Mouse (Mus musculus) limb, embryonic 13.5 days (tissue): ENCODE data around the gene Neb. TPM values are rescaled to one million over a fixed set of nuclear protein-coding genes. Genes with fewer than 3 reads are reported as not detected.

Experiments used
- ATAC-seq: fragments of 200-750 bp; cut with Nextera tagmentation; 2 replicates; pipeline ENCODE4 v1.8.0; 2017; ENCODE audit warnings: low read depth, moderate number of reproducible peaks, moderate TSS enrichment; ENCODE audit not compliant: low FRiP score
- H3K27ac ChIP-seq: fragments of 300-500 bp; sonication (generic); 2 replicates; pipeline ENCODE4 v1.5.1; 2015; ENCODE audit warnings: inconsistent platforms, mild to moderate bottlenecking, moderate library complexity
- H3K27me3 ChIP-seq: fragments of 300-500 bp; sonication (generic); 2 replicates; pipeline ENCODE4 v1.6.1; 2015; ENCODE audit warnings: mild to moderate bottlenecking, inconsistent platforms
- H3K36me3 ChIP-seq: fragments of 300-500 bp; sonication (generic); 2 replicates; pipeline ENCODE4 v1.6.1; 2015; ENCODE audit warnings: inconsistent platforms, mild to moderate bottlenecking, moderate library complexity
- H3K4me1 ChIP-seq: fragments of 300-500 bp; sonication (generic); 2 replicates; pipeline ENCODE4 v1.6.1; 2015; ENCODE audit warnings: inconsistent platforms
- H3K4me2 ChIP-seq: fragments of 300-500 bp; sonication (generic); replicated peaks from 2 replicates; pipeline ENCODE4 v1.6.1; 2015; ENCODE audit warnings: inconsistent platforms, mild to moderate bottlenecking, moderate library complexity
- H3K4me3 ChIP-seq: fragments of 300-500 bp; sonication (generic); 2 replicates; pipeline ENCODE4 v1.5.1; 2015; ENCODE audit warnings: moderate library complexity, mild to moderate bottlenecking, inconsistent platforms
- H3K9ac ChIP-seq: fragments of 300-500 bp; sonication (generic); 2 replicates; pipeline ENCODE4 v1.6.1; 2015; ENCODE audit warnings: mild to moderate bottlenecking, inconsistent platforms
- H3K9me3 ChIP-seq: fragments of 300-500 bp; sonication (generic); 2 replicates; pipeline ENCODE4 v1.6.1; 2016; ENCODE audit warnings: inconsistent platforms
- WGBS: fragments of 180-500 bp; shearing (Covaris S2); methylation state at CpG from one replicate; pipeline ENCODE4 v1.1.7; 2015; 5-methylcytosine and 5-hydroxymethylcytosine counted together
- polyA plus RNA-seq: library from polyadenylated mRNA; unstranded; fragments of >200 nt; fragmentation: Nextera tagmentation; extraction: Ambion mirVana; gene quantifications from 2 replicates; pipeline ENCODE4 v1.2.1, GENCODE M21; 2015

Gene Neb
- polyA plus RNA-seq, 1 experiment from 2014 or later = 101 TPM

- Histone ChIP-seq H3K27me3 (no peaks in the 10 kb centered on the region), H3K27ac (no peak overlapping the region), H3K4me3 (no peak overlapping the region), H3K9me3 (no peaks in the 10 kb centered on the region), H3K4me2 (no peak overlapping the region), H3K36me3 (no peaks in the 10 kb centered on the region), H3K9ac (no peak overlapping the region), H3K4me1 (no peaks in the 10 kb centered on the region)
- 84% methylated on average over 4 of the region's 4 CpGs for WGBS
- ATAC-seq = no peak
Measured at GRCm38 (mm10) chr2:52327244-52327815, 50.9 kb downstream of the Neb start.

GRCm38 (mm10) chr2:52321866-52322265 is 56.4 kb downstream of the Neb start:
- H3K4me1 ChIP-seq = no peaks in the 10 kb centered on the region
- H3K4me3 ChIP-seq = no peak overlapping the region
- ATAC-seq = peak; percentile 78
- 55% methylated on average over 3 of the region's 3 CpGs for WGBS
- H3K36me3 ChIP-seq = no peaks in the 10 kb centered on the region
- H3K9me3 ChIP-seq = no peaks in the 10 kb centered on the region
- no peak overlapping the region for H3K9ac ChIP-seq
- no peak overlapping the region for H3K4me2 ChIP-seq
- no peak overlapping the region for H3K27ac ChIP-seq
- no peaks in the 10 kb centered on the region for H3K27me3 ChIP-seq

DNA sequence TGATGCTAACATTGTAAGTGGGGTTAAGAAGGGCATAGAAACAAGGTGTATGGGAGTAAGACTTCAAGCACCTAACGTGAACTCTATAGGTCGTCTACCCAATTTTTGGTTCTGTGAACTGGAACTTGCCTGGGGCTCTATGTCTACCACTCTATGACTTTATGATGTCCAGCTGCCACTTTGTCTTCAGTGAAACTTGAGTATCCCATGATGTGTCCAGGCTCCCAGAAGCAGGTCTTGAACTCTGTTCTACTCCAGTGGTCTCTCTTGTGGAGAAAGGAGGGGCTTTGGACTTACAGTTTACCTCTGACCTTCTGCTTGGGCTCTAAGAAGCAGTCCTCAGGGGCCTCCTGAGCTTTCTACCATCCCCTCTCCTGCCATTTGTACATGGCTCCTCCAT is 58.1 kb downstream of the Neb start:
- H3K4me1 ChIP-seq = no peaks in the 10 kb centered on the region
- WGBS = 84% methylated on average over 2 of the region's 2 CpGs
- H3K27ac ChIP-seq = no peak overlapping the region
- H3K27me3 ChIP-seq = no peaks in the 10 kb centered on the region
- H3K4me2 ChIP-seq = no peak overlapping the region
- no peak overlapping the region for H3K9ac ChIP-seq
- H3K4me3 ChIP-seq = no peak overlapping the region
- no peaks in the 10 kb centered on the region for H3K36me3 ChIP-seq
- H3K9me3 ChIP-seq = no peaks in the 10 kb centered on the region
- no peak for ATAC-seq

GRCm38 (mm10) chr2:52319020-52319567 is 59.2 kb downstream of the Neb start:
- peak; percentile 84 for ATAC-seq
- Histone ChIP-seq H3K4me2 (no peak overlapping the region), H3K36me3 (no peaks in the 10 kb centered on the region), H3K27me3 (no peaks in the 10 kb centered on the region), H3K4me3 (no peak overlapping the region), H3K27ac (no peak overlapping the region), H3K9me3 (no peaks in the 10 kb centered on the region), H3K9ac (no peak overlapping the region), H3K4me1 (no peaks in the 10 kb centered on the region)
- 75% methylated on average over 5 of the region's 5 CpGs for WGBS

DNA sequence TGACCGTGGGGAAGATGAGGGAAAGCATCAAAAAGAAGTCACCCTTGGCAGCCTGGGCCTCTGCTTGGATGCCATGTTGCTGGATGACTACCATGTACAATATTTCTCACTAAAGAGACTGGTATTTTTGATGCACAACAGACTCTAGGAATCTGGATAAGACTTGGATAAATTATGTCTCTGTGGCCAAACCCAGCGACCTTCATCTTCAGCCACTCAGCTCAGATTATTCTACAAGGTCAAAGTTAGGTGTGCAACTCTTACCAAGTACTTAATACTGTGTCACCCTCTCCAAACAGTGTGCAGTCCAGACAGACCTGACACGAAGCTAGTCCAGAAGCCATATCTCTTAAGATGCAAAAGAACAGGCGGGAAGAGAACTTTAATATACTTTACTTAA is 60.8 kb downstream of the Neb start:
- Histone ChIP-seq H3K4me3 (no peak overlapping the region), H3K4me2 (no peak overlapping the region), H3K27ac (no peak overlapping the region), H3K4me1 (no peaks in the 10 kb centered on the region), H3K9me3 (no peaks in the 10 kb centered on the region), H3K27me3 (no peaks in the 10 kb centered on the region), H3K9ac (no peak overlapping the region), H3K36me3 (no peaks in the 10 kb centered on the region)
- 86% methylated on average over 4 of the region's 4 CpGs for WGBS
- no peak for ATAC-seq

- no peak overlapping the region for H3K9ac ChIP-seq
- no peak overlapping the region for H3K27ac ChIP-seq
- no peak for ATAC-seq
- 61% methylated on average over 3 of the region's 3 CpGs for WGBS
- no peaks in the 10 kb centered on the region for H3K9me3 ChIP-seq
- no peaks in the 10 kb centered on the region for H3K4me1 ChIP-seq
- no peaks in the 10 kb centered on the region for H3K36me3 ChIP-seq
- H3K4me3 ChIP-seq = no peak overlapping the region
- no peak overlapping the region for H3K4me2 ChIP-seq
- no peaks in the 10 kb centered on the region for H3K27me3 ChIP-seq
Measured at GRCm38 (mm10) chr2:52315737-52316136, 62.5 kb downstream of the Neb start.

GRCm38 (mm10) chr2:52314922-52315730 is 63.1 kb downstream of the Neb start:
- no peak overlapping the region for H3K27ac ChIP-seq
- no peak overlapping the region for H3K4me2 ChIP-seq
- H3K36me3 ChIP-seq = no peaks in the 10 kb centered on the region
- no peaks in the 10 kb centered on the region for H3K9me3 ChIP-seq
- ATAC-seq = no peak
- no peaks in the 10 kb centered on the region for H3K4me1 ChIP-seq
- 84% methylated on average over 7 of the region's 7 CpGs for WGBS
- no peak overlapping the region for H3K4me3 ChIP-seq
- no peak overlapping the region for H3K9ac ChIP-seq
- no peaks in the 10 kb centered on the region for H3K27me3 ChIP-seq

DNA sequence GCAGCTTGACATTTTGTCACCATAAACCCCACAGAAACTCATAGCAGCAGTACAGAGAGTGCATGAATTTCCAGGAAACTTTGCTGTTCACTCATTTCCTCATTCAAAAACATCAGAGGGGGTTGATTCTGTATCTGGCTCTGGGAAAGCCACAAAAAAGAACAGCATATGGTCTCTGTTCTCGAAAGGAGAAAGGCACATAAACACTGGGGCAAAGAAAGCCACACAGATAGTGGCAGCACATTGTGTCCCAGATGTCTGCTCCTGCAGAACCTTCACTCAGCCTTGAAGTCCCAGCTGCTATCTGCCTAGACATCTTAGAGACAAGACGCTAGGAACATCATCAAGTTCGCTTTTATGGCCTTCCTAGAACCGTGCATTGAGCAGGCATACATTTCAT is 67.5 kb downstream of the Neb start:
- Histone ChIP-seq H3K9ac (no peak overlapping the region), H3K27ac (no peak overlapping the region), H3K36me3 (no peaks in the 10 kb centered on the region), H3K4me1 (no peaks in the 10 kb centered on the region), H3K27me3 (no peaks in the 10 kb centered on the region), H3K4me2 (no peak overlapping the region), H3K9me3 (no peaks in the 10 kb centered on the region), H3K4me3 (no peak overlapping the region)
- 76% methylated on average over 4 of the region's 4 CpGs for WGBS
- no peak for ATAC-seq

DNA sequence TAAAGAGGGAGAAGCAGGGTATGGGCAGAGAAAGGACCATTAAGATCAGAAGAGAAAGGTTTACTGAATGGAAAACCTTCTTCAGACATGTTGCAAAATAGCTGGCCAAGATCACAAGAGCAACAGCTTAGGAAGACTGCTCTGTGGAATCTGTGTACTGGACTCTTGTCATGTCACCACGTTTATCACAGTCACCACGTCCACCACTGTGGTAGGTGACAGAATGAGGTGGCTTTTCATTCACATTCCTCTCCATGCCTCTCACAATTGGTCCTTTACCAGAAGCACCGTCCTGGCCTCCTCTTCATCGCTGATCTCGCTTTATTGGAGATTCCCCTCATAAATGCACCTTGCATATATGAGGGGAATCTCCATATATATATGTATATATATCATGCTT is 71.6 kb downstream of the Neb start:
- no peak overlapping the region for H3K27ac ChIP-seq
- H3K9me3 ChIP-seq = no peaks in the 10 kb centered on the region
- H3K4me3 ChIP-seq = no peak overlapping the region
- H3K27me3 ChIP-seq = no peaks in the 10 kb centered on the region
- H3K4me2 ChIP-seq = no peak overlapping the region
- no peaks in the 10 kb centered on the region for H3K36me3 ChIP-seq
- 80% methylated on average over 5 of the region's 5 CpGs for WGBS
- H3K4me1 ChIP-seq = no peaks in the 10 kb centered on the region
- H3K9ac ChIP-seq = no peak overlapping the region
- ATAC-seq = no peak

DNA sequence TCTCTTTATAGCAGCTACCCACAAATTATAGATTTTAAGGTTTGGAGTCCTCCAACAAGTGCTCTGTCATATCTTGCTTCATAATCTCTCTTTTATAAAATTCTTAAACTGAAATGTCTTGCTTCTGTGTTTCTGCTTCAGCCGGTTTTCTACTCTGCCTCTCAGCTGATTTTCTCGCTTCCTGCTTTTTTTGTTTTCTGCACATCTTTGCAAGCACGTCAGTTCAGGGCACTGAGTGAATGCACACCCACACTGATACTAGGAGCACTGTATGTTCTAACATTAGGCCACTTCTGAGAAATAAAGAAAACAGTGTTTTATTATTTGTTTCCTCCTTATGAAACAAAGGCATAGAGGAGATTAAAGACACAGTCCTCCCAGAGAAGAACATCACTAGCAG is 73.7 kb downstream of the Neb start:
- no peak for ATAC-seq
- H3K4me3 ChIP-seq = no peak overlapping the region
- no peaks in the 10 kb centered on the region for H3K27me3 ChIP-seq
- no peak overlapping the region for H3K9ac ChIP-seq
- WGBS = 88% methylated on average over 3 of the region's 3 CpGs
- no peaks in the 10 kb centered on the region for H3K9me3 ChIP-seq
- no peaks in the 10 kb centered on the region for H3K4me1 ChIP-seq
- no peak overlapping the region for H3K27ac ChIP-seq
- no peak overlapping the region for H3K4me2 ChIP-seq
- H3K36me3 ChIP-seq = no peaks in the 10 kb centered on the region

GRCm38 (mm10) chr2:52303405-52303804 is 74.9 kb downstream of the Neb start:
- no peak for ATAC-seq
- Histone ChIP-seq H3K4me2 (no peak overlapping the region), H3K9me3 (no peaks in the 10 kb centered on the region), H3K4me1 (no peaks in the 10 kb centered on the region), H3K9ac (no peak overlapping the region), H3K27me3 (no peaks in the 10 kb centered on the region), H3K4me3 (no peak overlapping the region), H3K36me3 (no peaks in the 10 kb centered on the region), H3K27ac (no peak overlapping the region)
- whole genome bisulfite sequencing = 81% methylated on average over 1 of the region's 1 CpGs

- Histone ChIP-seq H3K27ac (no peak overlapping the region), H3K36me3 (no peaks in the 10 kb centered on the region), H3K9ac (no peak overlapping the region), H3K9me3 (no peaks in the 10 kb centered on the region), H3K4me3 (no peak overlapping the region), H3K4me2 (no peak overlapping the region), H3K27me3 (no peaks in the 10 kb centered on the region), H3K4me1 (no peaks in the 10 kb centered on the region)
- 96% methylated on average over 5 of the region's 5 CpGs for WGBS
- no peak for ATAC-seq
Measured at GRCm38 (mm10) chr2:52297969-52298368, 80.3 kb downstream of the Neb start.

DNA sequence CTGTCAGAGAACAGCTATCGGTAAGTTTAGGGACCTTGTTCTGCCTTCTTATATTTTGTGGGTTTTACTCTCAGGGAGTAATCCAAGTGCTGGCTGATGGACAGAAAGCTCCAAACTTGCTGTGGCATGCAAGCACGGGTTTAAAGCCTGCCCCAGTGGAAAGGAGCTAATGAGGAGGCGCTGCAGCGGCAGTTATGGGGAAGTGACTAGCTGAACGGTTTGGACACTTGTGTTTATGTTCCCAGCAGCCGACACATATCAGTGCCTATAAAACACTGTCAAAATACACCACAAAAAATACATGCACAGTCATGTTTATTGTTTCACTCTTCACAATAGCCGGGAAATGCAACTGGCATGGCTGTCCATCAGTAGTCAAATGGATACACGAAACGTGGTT is 81.5 kb downstream of the Neb start:
- no peak overlapping the region for H3K27ac ChIP-seq
- ATAC-seq = no peak
- no peaks in the 10 kb centered on the region for H3K9me3 ChIP-seq
- no peak overlapping the region for H3K9ac ChIP-seq
- no peaks in the 10 kb centered on the region for H3K36me3 ChIP-seq
- no peaks in the 10 kb centered on the region for H3K27me3 ChIP-seq
- H3K4me3 ChIP-seq = no peak overlapping the region
- no peaks in the 10 kb centered on the region for H3K4me1 ChIP-seq
- 68% methylated on average over 9 of the region's 9 CpGs for WGBS
- H3K4me2 ChIP-seq = no peak overlapping the region
